Mouse (Mus musculus) T-helper 17 cell (primary cell): Measurements from ENCODE around the gene F13a1.

Experiments
- in situ Hi-C, 2 experiments: fragments of 300-600 bp; cut with MboI, MseI; formaldehyde crosslinking; loops; 1 replicate in 1 of 2; 2 replicates in 1 of 2; pipeline ENCODE4 v1.15.1; 2025; ENCODE audit warnings: high pct_unique_total_duplicates in 2 of 2

Gene F13a1

GRCm38 (mm10) chr13:36958996-36959395 lies 91.0 kb downstream of the F13a1 start:
- in situ Hi-C loops: loop anchor here in 1 of 2 experiments (5.0 kb wide), 1 partner anchor 333 kb away; no protein-coding TSS in a partner anchor

- in situ Hi-C loops: loop anchor here in 1 of 2 experiments (5.0 kb wide), 2 partner anchors 58 to 337 kb away; no protein-coding TSS in a partner anchor
These were observed 95.1 kb downstream of the F13a1 start for GRCm38 (mm10) chr13:36954937-36955336.

DNA sequence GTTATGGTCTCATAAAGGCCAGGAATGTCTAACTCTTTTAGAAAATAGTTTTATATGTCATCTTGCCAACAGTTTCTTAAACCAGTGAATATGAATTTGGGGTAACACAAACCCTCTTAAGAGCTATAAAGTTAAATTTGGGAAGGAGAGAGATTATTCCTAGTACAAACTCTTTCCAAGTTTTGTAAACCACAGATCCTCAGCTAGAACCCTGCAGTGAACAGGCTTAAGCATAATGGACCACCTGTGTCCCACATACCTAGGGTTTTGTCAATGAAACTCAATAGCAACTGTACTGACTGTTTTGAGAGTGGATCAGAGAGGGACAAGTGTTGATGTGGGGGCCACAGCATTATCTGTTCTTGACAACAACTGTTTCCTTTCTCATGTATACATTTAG lies 96.4 kb downstream of the F13a1 start:
- in situ Hi-C loops: loop anchor here in 1 of 2 experiments (5.0 kb wide), 1 partner anchor 56 kb away; no protein-coding TSS in a partner anchor

DNA sequence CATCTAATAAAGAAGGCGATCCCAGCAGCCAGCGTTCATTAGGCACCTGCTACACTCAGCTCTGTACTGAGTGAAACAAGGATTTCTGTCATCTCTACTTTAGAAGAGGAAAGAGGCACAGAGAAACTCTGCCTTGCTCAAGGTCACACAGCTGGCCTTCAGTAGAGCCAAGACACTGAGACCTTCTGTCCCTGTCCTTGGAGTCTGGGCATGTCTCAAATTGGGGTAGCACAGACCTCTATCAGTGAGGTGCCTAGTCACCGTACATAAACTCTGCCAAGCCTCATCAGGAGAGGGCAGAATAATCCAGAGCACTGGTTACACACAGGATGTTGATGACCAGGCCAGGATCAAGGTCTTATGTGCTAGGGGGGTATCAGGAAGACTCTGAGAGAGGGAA lies 108.2 kb downstream of the F13a1 start:
- in situ Hi-C loops: loop anchor here (5.0 kb wide), 3 partner anchors 65 to 130 kb away; no protein-coding TSS in a partner anchor

GRCm38 (mm10) chr13:36932066-36932465 lies 118.0 kb downstream of the F13a1 start:
- in situ Hi-C loops: loop anchor here in 1 of 2 experiments (10.0 kb wide), 1 partner anchor 1137 kb away; no protein-coding TSS in a partner anchor

DNA sequence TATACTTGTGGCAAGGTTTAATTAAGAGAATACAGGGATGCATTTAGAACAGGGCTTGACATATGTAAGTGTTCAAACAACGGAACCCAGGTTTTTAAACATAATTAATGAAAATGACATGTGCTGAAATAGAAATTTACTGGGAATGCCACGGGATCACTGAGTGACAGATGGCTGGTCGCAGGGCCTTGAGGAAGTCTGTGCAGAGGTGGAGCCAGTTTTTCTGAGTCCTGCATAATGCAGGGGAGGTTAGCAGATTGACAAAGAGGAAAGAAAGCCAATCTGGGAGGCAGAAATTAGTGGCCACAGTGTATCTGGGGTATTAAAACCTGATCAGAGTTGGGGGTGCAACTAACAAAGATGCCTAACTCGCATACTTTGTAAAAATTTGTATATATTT lies 130.3 kb downstream of the F13a1 start:
- in situ Hi-C loops: no loop called here

GRCm38 (mm10) chr13:36903885-36904284 lies 146.2 kb downstream of the F13a1 start:
- in situ Hi-C loops: loop anchor here in 1 of 2 experiments (10.0 kb wide), 1 partner anchor 1531 kb away; no protein-coding TSS in a partner anchor

DNA sequence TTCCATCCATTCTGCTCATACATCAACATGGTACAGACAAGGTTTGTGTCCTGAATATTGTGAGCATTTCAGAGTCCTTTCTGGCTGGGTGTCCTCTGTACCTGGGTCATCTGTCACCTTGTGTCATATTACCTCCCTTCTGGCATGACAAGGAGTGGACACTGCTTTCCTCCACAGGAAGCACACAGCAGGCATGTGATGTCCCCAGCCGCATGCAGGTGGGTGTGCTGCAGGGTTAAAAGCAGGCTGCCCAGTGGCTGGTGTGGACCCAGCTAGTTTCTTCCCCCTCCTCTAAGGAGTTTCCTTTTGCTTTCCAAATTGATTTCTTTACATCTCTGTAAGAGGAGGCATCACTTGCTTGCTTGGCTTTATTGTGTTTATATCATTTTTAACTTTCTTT lies 146.6 kb downstream of the F13a1 start:
- in situ Hi-C loops: loop anchor here in 1 of 2 experiments (10.0 kb wide), 1 partner anchor 1531 kb away; no protein-coding TSS in a partner anchor

GRCm38 (mm10) chr13:36901603-36902002 lies 148.4 kb downstream of the F13a1 start:
- in situ Hi-C loops: loop anchor here in 1 of 2 experiments (10.0 kb wide), 1 partner anchor 1533 kb away; no protein-coding TSS in a partner anchor

GRCm38 (mm10) chr13:36901016-36901415 lies 149.0 kb downstream of the F13a1 start:
- in situ Hi-C loops: loop anchor here in 1 of 2 experiments (10.0 kb wide), 1 partner anchor 1534 kb away; no protein-coding TSS in a partner anchor

DNA sequence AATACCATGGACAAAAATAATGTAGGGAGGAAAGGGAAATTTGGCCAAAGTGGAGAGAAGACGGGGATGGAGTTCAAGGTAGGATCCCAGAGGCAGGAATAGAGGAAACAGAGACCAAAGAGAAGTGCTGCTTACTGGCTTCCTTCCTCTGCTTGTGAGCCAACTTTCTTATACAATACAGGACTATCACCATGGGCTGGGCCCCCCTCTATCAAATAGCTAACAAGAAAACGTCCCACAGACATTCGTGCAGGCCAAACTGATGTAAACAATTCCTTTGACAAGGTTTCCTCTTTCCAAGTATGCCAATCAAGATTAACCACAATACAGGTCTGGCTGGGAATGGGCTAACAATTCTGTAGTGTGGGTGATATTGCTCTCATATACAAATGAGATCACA lies 154.0 kb downstream of the F13a1 start:
- in situ Hi-C loops: loop anchor here in 1 of 2 experiments (5.0 kb wide), 1 partner anchor 56 kb away; no protein-coding TSS in a partner anchor

DNA sequence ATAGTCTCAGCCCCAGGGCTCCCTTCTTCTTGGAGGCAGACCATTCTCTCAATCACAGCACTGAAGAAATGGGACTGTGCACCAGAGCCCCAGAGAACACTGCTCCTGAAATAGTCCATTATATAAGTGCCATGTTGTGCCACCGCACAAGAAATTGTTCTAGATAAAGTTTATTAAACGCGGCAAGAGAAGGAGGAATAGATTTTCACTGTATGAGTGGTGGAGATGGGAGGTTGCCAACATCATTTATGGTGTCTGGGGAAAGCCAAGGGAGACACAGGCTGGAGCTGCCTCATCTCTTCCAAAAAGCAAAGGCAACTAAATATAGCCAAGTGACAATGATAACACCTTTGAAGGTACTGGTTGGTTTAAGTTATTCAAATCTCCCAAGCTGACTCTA lies 156.3 kb downstream of the F13a1 start:
- in situ Hi-C loops: no loop called here

DNA sequence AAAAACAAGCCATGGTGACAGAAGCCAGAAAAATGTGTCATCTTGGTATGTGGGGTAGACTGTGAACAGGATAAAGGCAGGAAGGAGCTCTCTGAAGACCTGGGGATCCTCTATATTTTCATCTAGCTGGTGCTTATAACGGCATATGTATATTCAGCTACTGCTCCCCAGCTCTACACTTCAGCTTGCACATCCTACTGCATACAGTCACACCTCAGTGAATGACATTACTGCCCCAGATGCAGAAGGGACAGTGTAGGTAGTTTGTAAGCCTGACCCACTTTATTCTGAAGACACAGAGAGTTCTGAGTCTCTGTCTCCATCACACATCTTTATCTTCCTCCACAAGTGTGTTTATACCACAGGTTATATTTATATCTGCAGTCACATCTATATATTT lies 157.8 kb downstream of the F13a1 start:
- in situ Hi-C loops: no loop called here

- in situ Hi-C loops: no loop called here
These were observed 164.1 kb downstream of the F13a1 start for GRCm38 (mm10) chr13:36885973-36886372.

DNA sequence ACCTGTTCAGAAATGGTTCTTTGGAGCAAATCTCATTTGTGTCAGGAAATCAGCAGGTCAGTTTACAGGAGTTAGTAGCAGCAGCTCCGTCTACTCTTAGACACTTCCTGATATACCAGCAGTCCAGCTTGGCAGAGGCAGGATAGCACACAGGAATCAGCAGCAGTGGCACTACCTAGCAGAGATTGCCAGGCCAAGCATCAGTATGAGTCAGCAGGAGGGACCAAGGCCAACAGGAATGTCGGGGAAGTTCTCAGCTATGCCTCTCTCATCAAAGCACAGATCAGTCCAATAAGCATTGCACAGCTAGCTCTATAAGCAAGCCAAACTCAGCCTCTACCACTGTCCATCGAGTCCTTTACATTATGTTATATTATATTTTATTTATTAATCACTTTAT lies 210.9 kb downstream of the F13a1 start:
- in situ Hi-C loops: no loop called here
